Mouse (Mus musculus) liver, adult 2 months (tissue): ENCODE results near the gene Filip1l. TPM values are rescaled to one million over a fixed set of nuclear protein-coding genes. Genes with fewer than 3 reads are reported as not detected.

ENCODE experiments used
- DNase-seq: peaks from one replicate; pipeline ENCODE4 v3.0.0-alpha.2; 2011; ENCODE audit warnings: low read depth, low spot score; ENCODE audit errors: extremely low read depth
- H3K27ac ChIP-seq: fragments of 200-500 bp; replicated peaks from 2 replicates; pipeline ENCODE4 v1.5.1; 2012; ENCODE audit warnings: low read depth, mild to moderate bottlenecking, control low read depth, inconsistent platforms, low read length; ENCODE audit not compliant: insufficient read depth
- H3K27me3 ChIP-seq: fragments of 200-500 bp; 2 replicates; pipeline ENCODE4 v1.6.1; 2012; ENCODE audit warnings: mild to moderate bottlenecking, moderate library complexity, low read length, inconsistent platforms; ENCODE audit not compliant: control insufficient read depth, insufficient read depth
- H3K36me3 ChIP-seq: fragments of 200-500 bp; 2 replicates; pipeline ENCODE4 v1.6.1; 2012; ENCODE audit warnings: low read length, inconsistent platforms; ENCODE audit not compliant: control insufficient read depth, insufficient read depth
- H3K4me1 ChIP-seq: fragments of 200-500 bp; 2 replicates; pipeline ENCODE4 v1.6.1; 2011; ENCODE audit warnings: low read length; ENCODE audit not compliant: control insufficient read depth, insufficient read depth
- H3K4me3 ChIP-seq: fragments of 200-500 bp; 2 replicates; pipeline ENCODE4 v1.5.1; 2011; ENCODE audit warnings: low read depth, mild to moderate bottlenecking, control low read depth, low read length, moderate library complexity; ENCODE audit not compliant: insufficient read depth
- H3K79me2 ChIP-seq: fragments of 200-500 bp; 2 replicates; pipeline ENCODE4 v1.6.1; 2012; ENCODE audit warnings: inconsistent platforms, mild to moderate bottlenecking, low read length, moderate library complexity; ENCODE audit not compliant: control insufficient read depth, insufficient read depth
- H3K9ac ChIP-seq: fragments of 200-500 bp; 2 replicates; pipeline ENCODE4 v1.6.1; 2012; ENCODE audit warnings: low read depth, mild to moderate bottlenecking, control low read depth, inconsistent platforms, low read length
- CTCF ChIP-seq: fragments of 200-500 bp; IDR thresholded peaks from 2 replicates; pipeline ENCODE4 v1.5.1; 2011; ENCODE audit warnings: low read depth, low read length, control low read depth
- POLR2A ChIP-seq: fragments of 200-500 bp; IDR thresholded peaks from 2 replicates; pipeline ENCODE4 v1.6.1; 2011; ENCODE audit warnings: low read length, control low read depth; ENCODE audit not compliant: insufficient read depth; ENCODE audit errors: extremely low read depth
- WGBS: fragments of 180-500 bp; shearing (Covaris S2); methylation state at CpG from one replicate; pipeline ENCODE4 v1.1.7; 2018; 5-methylcytosine and 5-hydroxymethylcytosine counted together
- polyA plus RNA-seq: library from polyadenylated mRNA; depleted of rRNA; stranded (reverse); fragments of >200 nt; gene quantifications from 2 replicates; pipeline ENCODE4 v1.2.3, GENCODE M21; 2012
- total RNA-seq: library from RNA; depleted of rRNA; stranded (reverse); fragments of >200 nt; gene quantifications from 2 replicates; pipeline ENCODE4 v1.2.3, GENCODE M21; 2014

Filip1l gene
- total and polyA plus RNA-seq, 2 experiments = 0.82 to 2.9 TPM

- DNase-seq = no peak
Measured at GRCm38 (mm10) chr16:57543243-57543642, 190.3 kb downstream of the Filip1l start.

GRCm38 (mm10) chr16:57544441-57544840 is 191.5 kb downstream of the Filip1l start:
- 74% methylated on average over 8 of the region's 8 CpGs for WGBS
- H3K27me3 ChIP-seq = peaks cover 6% of the 10 kb centered on the region
- H3K79me2 ChIP-seq = 0 out of 2 replicates have a peak, but pooled peaks cover 2% of the 10 kb centered on the region
- DNase-seq = no peak
- H3K36me3 ChIP-seq = no peaks in the 10 kb centered on the region
- no peak overlapping the region for H3K27ac ChIP-seq
- TF ChIP-seq CTCF = no peak
- TF ChIP-seq POLR2A = no peak
- no peak overlapping the region for H3K4me3 ChIP-seq
- H3K4me1 ChIP-seq = peaks cover 1% of the 10 kb centered on the region; the same call in 1 of the 2 replicates
- no peak overlapping the region for H3K9ac ChIP-seq

More at GRCm38 (mm10) chr16:57543243-57543642, 190.3 kb downstream of the Filip1l start:
- H3K4me3 ChIP-seq = no peak overlapping the region
- H3K27ac ChIP-seq = no peak overlapping the region
- 0 out of 2 replicates have a peak, but pooled peaks cover 2% of the 10 kb centered on the region for H3K79me2 ChIP-seq
- TF ChIP-seq POLR2A (no peak), CTCF (no peak)
- WGBS = 77% methylated on average over 3 of the region's 3 CpGs
- H3K27me3 ChIP-seq = no peaks in the 10 kb centered on the region
- H3K4me1 ChIP-seq = no peaks in the 10 kb centered on the region; the same call in 1 of the 2 replicates
- H3K36me3 ChIP-seq = no peaks in the 10 kb centered on the region
- H3K9ac ChIP-seq = no peak overlapping the region

DNA sequence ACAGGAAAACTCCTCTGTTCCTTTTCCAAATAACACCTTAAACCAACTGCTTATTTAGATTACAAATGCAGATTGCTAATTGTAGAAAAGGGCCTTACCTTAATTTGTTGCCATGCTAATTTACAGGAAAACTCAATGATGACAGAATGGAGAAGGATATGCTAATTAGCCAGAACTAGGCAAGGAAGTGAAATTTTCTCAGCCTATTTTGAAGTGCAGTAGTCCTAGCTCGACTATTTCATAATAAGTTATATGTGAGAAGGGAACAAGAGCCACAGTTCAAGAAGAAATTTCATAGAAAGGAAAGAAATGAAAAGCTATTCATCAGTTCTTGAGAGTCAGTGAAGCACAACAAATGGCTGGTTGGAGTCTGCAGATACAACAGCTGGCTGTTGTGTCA is 193.5 kb downstream of the Filip1l start:
- 75% methylated on average over 1 of the region's 1 CpGs for WGBS
- DNase-seq = no peak
- Histone ChIP-seq H3K79me2 (0 out of 2 replicates have a peak, but pooled peaks cover 2% of the 10 kb centered on the region), H3K4me1 (peaks cover 2% of the 10 kb centered on the region; the same call in 1 of the 2 replicates), H3K27ac (no peak overlapping the region), H3K36me3 (no peaks in the 10 kb centered on the region), H3K9ac (no peak overlapping the region), H3K4me3 (no peak overlapping the region), H3K27me3 (peaks cover 6% of the 10 kb centered on the region)
- no peak for TF ChIP-seq CTCF
- TF ChIP-seq POLR2A = no peak

DNA sequence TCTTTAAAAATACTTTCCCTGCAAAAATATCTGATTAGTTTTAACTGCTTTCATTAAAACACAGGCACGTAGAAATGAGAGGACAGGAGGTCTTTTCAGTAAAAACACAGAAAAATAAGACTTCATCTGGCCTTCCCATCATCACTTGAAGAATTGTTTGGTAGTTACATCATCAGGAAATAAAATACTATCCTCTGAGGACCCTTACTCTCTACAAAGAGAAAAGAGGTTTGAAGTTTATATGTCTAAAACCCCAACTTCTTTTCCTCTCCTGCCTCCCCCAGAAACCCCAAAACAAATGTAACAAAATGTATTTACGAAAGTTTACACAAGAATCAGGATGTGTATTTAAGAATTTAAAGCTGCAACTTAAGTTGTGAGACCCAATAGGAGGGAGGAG is 195.7 kb downstream of the Filip1l start:
- peak overlapping the region; percentile 88 for H3K4me3 ChIP-seq
- peaks cover 2% of the 10 kb centered on the region; the same call in 1 of the 2 replicates for H3K4me1 ChIP-seq
- H3K79me2 ChIP-seq = 0 out of 2 replicates have a peak, but pooled peaks cover 2% of the 10 kb centered on the region
- TF ChIP-seq CTCF (no peak), POLR2A (no peak)
- H3K9ac ChIP-seq = peak overlapping the region; percentile 54
- peaks cover 6% of the 10 kb centered on the region for H3K27me3 ChIP-seq
- no peak overlapping the region for H3K27ac ChIP-seq
- DNase-seq = no peak
- WGBS = 70% methylated on average over 2 of the region's 2 CpGs
- H3K36me3 ChIP-seq = no peaks in the 10 kb centered on the region

- WGBS = 3% methylated on average over 63 of the region's 64 CpGs
- TF ChIP-seq POLR2A (0 out of 2 replicates have a peak, but pooled peaks have one; percentile 47), CTCF (no peak)
- Histone ChIP-seq H3K4me3 (peak overlapping the region; percentile 88), H3K27me3 (peaks cover 6% of the 10 kb centered on the region), H3K79me2 (0 out of 2 replicates have a peak, but pooled peaks cover 2% of the 10 kb centered on the region), H3K27ac (peak overlapping the region; percentile 73), H3K36me3 (no peaks in the 10 kb centered on the region), H3K4me1 (peaks cover 2% of the 10 kb centered on the region; the same call in 1 of the 2 replicates), H3K9ac (peak overlapping the region; percentile 94)
- no peak for DNase-seq
Measured at GRCm38 (mm10) chr16:57549061-57550037, 196.5 kb downstream of the Filip1l start.

DNA sequence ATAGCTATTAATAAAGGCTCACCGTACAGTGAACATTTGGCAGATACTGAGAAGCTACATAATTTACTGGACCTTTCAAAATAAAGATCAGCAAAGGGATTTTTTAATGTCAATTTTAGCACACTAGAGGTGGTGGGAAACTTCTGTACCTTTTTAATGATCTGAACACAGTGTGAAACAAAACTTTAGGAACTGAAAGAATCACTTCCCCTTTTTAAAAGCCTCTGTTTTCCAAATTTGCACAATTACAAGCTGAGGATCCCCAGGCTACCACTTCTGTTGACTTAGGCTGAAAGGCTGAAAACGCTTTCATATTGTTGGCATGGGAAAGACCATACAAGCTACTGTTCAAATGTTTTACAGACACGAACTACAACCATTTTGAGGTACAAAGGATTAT is 197.2 kb downstream of the Filip1l start:
- DNase-seq = peak; percentile 32
- peak overlapping the region; percentile 23; the same call in 1 of the 2 replicates for H3K4me3 ChIP-seq
- TF ChIP-seq POLR2A = no peak
- TF ChIP-seq CTCF = no peak
- 0 out of 2 replicates have a peak, but pooled peaks cover 2% of the 10 kb centered on the region for H3K79me2 ChIP-seq
- peaks cover 6% of the 10 kb centered on the region for H3K27me3 ChIP-seq
- no peak overlapping the region for H3K9ac ChIP-seq
- H3K27ac ChIP-seq = no peak overlapping the region
- WGBS = 62% methylated on average over 3 of the region's 3 CpGs
- H3K4me1 ChIP-seq = peaks cover 2% of the 10 kb centered on the region; the same call in 1 of the 2 replicates
- no peaks in the 10 kb centered on the region for H3K36me3 ChIP-seq
